Mouse (Mus musculus): ENCODE data around the gene Mob3b.

DNA sequence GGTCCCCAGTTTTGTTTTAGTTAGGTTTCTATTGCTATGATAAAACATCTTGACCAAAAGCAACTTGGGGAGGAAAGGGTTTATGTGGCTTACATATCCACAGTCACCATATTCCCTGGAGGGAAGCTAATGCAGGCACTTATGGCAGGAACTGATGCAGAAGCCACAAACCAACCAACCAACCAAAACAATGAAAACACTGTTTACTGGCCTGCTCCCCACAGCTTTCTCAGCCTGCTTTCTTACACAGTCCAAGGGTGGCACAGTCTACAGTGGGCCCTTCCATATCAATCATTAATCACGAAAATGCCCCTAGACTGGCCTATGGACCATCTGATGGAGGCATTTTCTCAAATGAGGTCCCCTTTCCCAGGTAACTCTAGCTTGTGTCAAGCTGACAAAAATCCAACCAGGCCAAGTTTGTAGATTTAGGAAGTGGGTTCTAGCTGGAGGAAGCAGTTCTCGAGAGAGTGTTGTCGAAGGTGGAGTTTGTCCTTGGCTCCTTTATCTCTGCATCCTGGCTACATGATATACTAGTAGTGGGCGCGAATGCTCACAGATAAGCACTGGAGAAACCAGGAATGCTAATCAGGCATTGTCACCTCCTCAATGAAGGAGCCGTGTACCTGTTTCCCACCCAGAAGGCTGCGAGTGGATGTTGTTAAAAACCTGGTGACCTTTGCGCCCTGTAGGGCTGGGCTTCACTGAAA, 30.5 kb upstream of the Mob3b start:
- TF ChIP-seq CTCF (IDR thresholded peaks at IDR 0.05; ENCODE audit: low read depth) (no peak), EP300 (IDR thresholded peaks at IDR 0.05; ENCODE audit: low read depth) (0 out of 2 replicates have a peak, but pooled peaks have one; percentile 17)
